Mouse (Mus musculus) kidney, adult 11 months (tissue): ENCODE measurements around the gene 4932429P05Rik.

Experiments used
- DNase-seq: peaks from one replicate; pipeline ENCODE4 v3.0.0; 2022

The 4932429P05Rik gene

GRCm38 (mm10) chrX:89751968-89752367, at the start of gene 4932429P05Rik:
Gene 4932429P05Rik, plus strand, starts transcription at chrX:89752268.
- no peak for DNase-seq
